Mouse (Mus musculus): ENCODE measurements at regions not wholly inside any gene's neighbourhood (a gene's known extent, or its start where the extent isn't known, plus 50 kb on each side); places are given as distances from the start of the nearest gene placed in this dataset.
A peak's percentile ranks its signal among the peaks of the same experiment; 100 is the strongest.

DNA sequence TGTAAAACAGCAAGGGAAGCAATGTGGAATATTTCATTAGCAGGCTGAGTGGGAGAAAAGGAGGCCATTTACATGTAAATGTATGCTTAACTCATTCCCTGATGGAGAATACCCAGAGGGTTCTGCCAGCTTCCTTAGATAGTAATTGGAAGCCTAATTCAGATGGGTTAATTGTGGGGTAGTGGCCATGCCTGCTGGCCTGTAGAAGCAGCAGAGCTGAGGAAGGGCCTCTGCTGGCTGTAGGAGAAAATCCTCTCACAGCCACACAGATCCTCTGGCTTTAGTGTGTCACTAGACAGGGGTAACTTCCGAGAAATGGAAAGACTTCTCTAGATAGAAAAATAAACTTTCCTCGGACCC is 1588.7 kb upstream of the Got2 start:
- H3K9ac ChIP-seq = no peak overlapping the region
- H3K27me3 ChIP-seq (ENCODE audit: control insufficient read depth, insufficient read depth, low read length) = no peaks in the 10 kb centered on the region

GRCm38 (mm10) chr8:97476430-97477097 is 1588.2 kb upstream of the Got2 start:
- ATAC-seq (ENCODE audit: low FRiP score) (no peak), DNase-seq (ENCODE audit: low spot score) (no peak)
- Histone ChIP-seq H3K36me3 (replicated peaks; ENCODE audit: control insufficient read depth, insufficient read depth) (no peaks in the 10 kb centered on the region), H3K27me3 (ENCODE audit: control insufficient read depth, insufficient read depth, low read length) (no peaks in the 10 kb centered on the region), H3K9me3 (ENCODE audit: control insufficient read depth, low read length) (no peaks in the 10 kb centered on the region), H3K4me1 (replicated peaks; ENCODE audit: control insufficient read depth, insufficient read depth, low read length) (no peaks in the 10 kb centered on the region; the same call in 1 of the 2 replicates), H3K4me3 (replicated peaks; ENCODE audit: low read length) (no peak overlapping the region), H3K4me2 (replicated peaks) (no peak overlapping the region), H3K27ac (no peak overlapping the region), H3K9ac (no peak overlapping the region)
- 54% methylated on average over 7 of the region's 7 CpGs for WGBS

More for the DNA sequence above, 1588.7 kb upstream of the Got2 start:
- Histone ChIP-seq H3K9me3 (ENCODE audit: control insufficient read depth, low read length) (no peaks in the 10 kb centered on the region), H3K27ac (no peak overlapping the region), H3K4me1 (replicated peaks; ENCODE audit: control insufficient read depth, insufficient read depth, low read length) (no peaks in the 10 kb centered on the region; the same call in 1 of the 2 replicates), H3K4me2 (replicated peaks) (no peak overlapping the region), H3K36me3 (replicated peaks; ENCODE audit: control insufficient read depth, insufficient read depth) (no peaks in the 10 kb centered on the region), H3K4me3 (replicated peaks; ENCODE audit: low read length) (no peak overlapping the region)
- ATAC-seq (ENCODE audit: low FRiP score) (peak; percentile 34; the same call in 1 of the 2 replicates), DNase-seq (ENCODE audit: low spot score) (peak; percentile 29)
- WGBS = 70% methylated on average over 2 of the region's 2 CpGs

DNA sequence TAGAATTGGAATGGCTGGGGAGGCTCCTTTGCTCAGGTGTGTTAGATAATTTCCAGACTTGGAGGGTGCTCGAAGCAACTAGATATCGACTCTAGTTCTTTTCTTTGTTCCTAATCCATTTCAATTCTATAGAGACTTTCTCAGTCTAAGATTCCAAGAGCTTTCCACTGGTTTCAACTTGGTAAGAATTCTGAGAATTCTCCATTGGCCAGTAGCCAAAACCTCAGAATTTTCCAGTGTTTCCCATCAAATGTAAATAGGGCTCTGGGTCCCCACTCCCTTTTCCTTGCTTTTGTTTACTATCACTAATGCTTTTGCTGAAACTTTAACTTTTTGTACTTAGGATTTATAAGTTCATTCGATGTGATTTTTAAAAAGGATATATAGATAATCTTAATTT is 1585.0 kb upstream of the Got2 start:
- no peak for ATAC-seq (ENCODE audit: low FRiP score)
- no peak overlapping the region for H3K9ac ChIP-seq
- no peaks in the 10 kb centered on the region for H3K36me3 ChIP-seq (replicated peaks; ENCODE audit: control insufficient read depth, insufficient read depth)
- 85% methylated on average over 3 of the region's 3 CpGs for WGBS
- no peak overlapping the region for H3K4me3 ChIP-seq (replicated peaks; ENCODE audit: low read length)
- H3K4me1 ChIP-seq (replicated peaks; ENCODE audit: control insufficient read depth, insufficient read depth, low read length) = no peaks in the 10 kb centered on the region; the same call in 1 of the 2 replicates
- H3K4me2 ChIP-seq (replicated peaks) = no peak overlapping the region
- H3K27ac ChIP-seq = no peak overlapping the region
- H3K9me3 ChIP-seq (ENCODE audit: control insufficient read depth, low read length) = no peaks in the 10 kb centered on the region
- no peak for DNase-seq (ENCODE audit: low spot score)
- H3K27me3 ChIP-seq (ENCODE audit: control insufficient read depth, insufficient read depth, low read length) = no peaks in the 10 kb centered on the region

DNA sequence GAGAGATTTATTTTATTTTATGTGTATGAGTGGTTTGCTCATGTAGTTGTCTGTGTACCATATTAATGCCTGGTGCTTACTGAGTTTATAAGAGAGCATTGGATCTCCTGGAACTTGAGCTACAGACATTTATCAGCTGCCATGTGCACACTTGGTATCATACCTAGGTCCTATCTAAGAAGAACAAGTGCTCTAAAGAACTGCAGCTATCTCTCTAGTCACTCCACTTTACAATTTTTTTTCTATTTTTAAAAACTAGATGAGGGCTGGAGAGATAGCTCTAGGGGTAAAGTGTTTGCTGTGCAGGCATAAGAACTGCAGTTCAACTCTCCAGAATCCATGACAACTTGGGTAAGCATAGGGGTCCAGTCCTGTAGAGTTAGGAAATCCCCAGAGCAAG is 1573.1 kb upstream of the Got2 start:
- no peaks in the 10 kb centered on the region for H3K4me1 ChIP-seq (replicated peaks; ENCODE audit: control insufficient read depth, insufficient read depth, low read length)
- H3K4me3 ChIP-seq (replicated peaks; ENCODE audit: low read length) = no peak overlapping the region
- no peak overlapping the region for H3K9ac ChIP-seq
- no peak for ATAC-seq (ENCODE audit: low FRiP score)
- no peaks in the 10 kb centered on the region for H3K36me3 ChIP-seq (replicated peaks; ENCODE audit: control insufficient read depth, insufficient read depth)
- DNase-seq (ENCODE audit: low spot score) = no peak
- no peaks in the 10 kb centered on the region for H3K9me3 ChIP-seq (ENCODE audit: control insufficient read depth, low read length)
- H3K4me2 ChIP-seq (replicated peaks) = no peak overlapping the region
- no peak overlapping the region for H3K27ac ChIP-seq
- no peaks in the 10 kb centered on the region for H3K27me3 ChIP-seq (ENCODE audit: control insufficient read depth, insufficient read depth, low read length)

DNA sequence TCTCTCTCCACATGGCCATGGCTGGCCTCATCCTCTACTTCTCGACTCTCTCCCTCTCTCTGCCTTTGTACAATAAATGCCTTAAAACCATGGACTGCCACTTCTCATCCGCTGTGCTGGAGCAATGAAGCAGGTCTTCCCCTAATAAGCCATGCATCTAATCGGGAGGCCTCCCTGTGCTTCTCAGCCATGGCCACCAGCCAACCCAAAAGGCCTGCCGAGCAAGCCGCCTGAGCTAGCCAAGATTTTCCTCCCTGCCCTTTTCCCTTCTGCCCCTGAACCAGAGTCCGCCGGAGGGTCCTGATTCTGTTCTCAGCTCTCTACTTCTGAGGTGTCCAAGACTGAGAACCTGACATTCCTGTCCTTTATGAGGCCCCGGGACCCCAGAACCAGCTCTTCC is 1559.3 kb upstream of the Got2 start:
- no peaks in the 10 kb centered on the region for H3K4me1 ChIP-seq (replicated peaks; ENCODE audit: control insufficient read depth, insufficient read depth, low read length)
- H3K4me2 ChIP-seq (replicated peaks) = no peak overlapping the region
- ATAC-seq (ENCODE audit: low FRiP score) (no peak), DNase-seq (ENCODE audit: low spot score) (no peak)
- no peak overlapping the region for H3K27ac ChIP-seq
- H3K4me3 ChIP-seq (replicated peaks; ENCODE audit: low read length) = no peak overlapping the region
- H3K27me3 ChIP-seq (ENCODE audit: control insufficient read depth, insufficient read depth, low read length) = no peaks in the 10 kb centered on the region
- no peak overlapping the region for H3K9ac ChIP-seq
- H3K36me3 ChIP-seq (replicated peaks; ENCODE audit: control insufficient read depth, insufficient read depth) = no peaks in the 10 kb centered on the region
- WGBS = 90% methylated on average over 8 of the region's 8 CpGs
- H3K9me3 ChIP-seq (ENCODE audit: control insufficient read depth, low read length) = no peaks in the 10 kb centered on the region

DNA sequence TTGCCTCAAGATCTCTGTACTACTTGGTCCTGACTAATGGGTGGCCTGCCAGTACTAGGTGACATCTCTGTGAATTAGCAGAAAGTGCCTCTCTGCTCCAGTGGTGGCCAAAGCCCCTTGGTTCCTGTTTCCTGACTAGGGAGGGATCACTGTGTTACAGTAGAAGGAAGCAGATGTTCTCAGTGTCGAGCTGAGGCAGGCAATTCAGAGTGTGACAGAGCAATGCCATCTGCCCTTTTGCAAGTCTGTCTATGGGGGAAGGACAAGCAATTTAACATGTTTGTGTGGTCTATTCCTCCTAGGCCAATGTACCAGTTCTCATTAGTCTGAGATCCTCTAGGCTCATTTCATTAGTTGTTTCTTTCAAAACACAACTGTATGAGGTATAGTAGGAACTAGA is 1553.1 kb upstream of the Got2 start:
- Histone ChIP-seq H3K27me3 (ENCODE audit: control insufficient read depth, insufficient read depth, low read length) (no peaks in the 10 kb centered on the region), H3K4me2 (replicated peaks) (no peak overlapping the region), H3K27ac (no peak overlapping the region), H3K36me3 (replicated peaks; ENCODE audit: control insufficient read depth, insufficient read depth) (no peaks in the 10 kb centered on the region), H3K9ac (no peak overlapping the region), H3K4me3 (replicated peaks; ENCODE audit: low read length) (no peak overlapping the region), H3K4me1 (replicated peaks; ENCODE audit: control insufficient read depth, insufficient read depth, low read length) (no peaks in the 10 kb centered on the region), H3K9me3 (ENCODE audit: control insufficient read depth, low read length) (no peaks in the 10 kb centered on the region)
- WGBS = 22% methylated on average over 1 of the region's 1 CpGs
- DNase-seq (ENCODE audit: low spot score) (no peak), ATAC-seq (ENCODE audit: low FRiP score) (no peak)

GRCm38 (mm10) chr8:97433584-97433983 is 1545.2 kb upstream of the Got2 start:
- WGBS = 84% methylated on average over 5 of the region's 5 CpGs

GRCm38 (mm10) chr8:97431467-97431866 is 1543.1 kb upstream of the Got2 start:
- Histone ChIP-seq H3K9ac (no peak overlapping the region), H3K36me3 (replicated peaks; ENCODE audit: control insufficient read depth, insufficient read depth) (no peaks in the 10 kb centered on the region), H3K27me3 (ENCODE audit: control insufficient read depth, insufficient read depth, low read length) (no peaks in the 10 kb centered on the region), H3K27ac (no peak overlapping the region), H3K4me1 (replicated peaks; ENCODE audit: control insufficient read depth, insufficient read depth, low read length) (no peaks in the 10 kb centered on the region), H3K4me3 (replicated peaks; ENCODE audit: low read length) (no peak overlapping the region), H3K9me3 (ENCODE audit: control insufficient read depth, low read length) (no peaks in the 10 kb centered on the region), H3K4me2 (replicated peaks) (no peak overlapping the region)
- 90% methylated on average over 4 of the region's 4 CpGs for WGBS
- DNase-seq (ENCODE audit: low spot score) (no peak), ATAC-seq (ENCODE audit: low FRiP score) (no peak)

More at GRCm38 (mm10) chr8:97433584-97433983, 1545.2 kb upstream of the Got2 start:
- no peaks in the 10 kb centered on the region for H3K4me1 ChIP-seq (replicated peaks; ENCODE audit: control insufficient read depth, insufficient read depth, low read length)
- no peak overlapping the region for H3K4me3 ChIP-seq (replicated peaks; ENCODE audit: low read length)
- H3K9ac ChIP-seq = no peak overlapping the region
- no peak overlapping the region for H3K4me2 ChIP-seq (replicated peaks)
- DNase-seq (ENCODE audit: low spot score) (no peak), ATAC-seq (ENCODE audit: low FRiP score) (no peak)
- no peaks in the 10 kb centered on the region for H3K36me3 ChIP-seq (replicated peaks; ENCODE audit: control insufficient read depth, insufficient read depth)
- H3K27me3 ChIP-seq (ENCODE audit: control insufficient read depth, insufficient read depth, low read length) = no peaks in the 10 kb centered on the region
- H3K27ac ChIP-seq = no peak overlapping the region
- H3K9me3 ChIP-seq (ENCODE audit: control insufficient read depth, low read length) = no peaks in the 10 kb centered on the region

GRCm38 (mm10) chr8:97422331-97422730 is 1534.0 kb upstream of the Got2 start:
- ATAC-seq (ENCODE audit: low FRiP score) (no peak), DNase-seq (ENCODE audit: low spot score) (no peak)
- 100% methylated on average over 1 of the region's 1 CpGs for WGBS
- Histone ChIP-seq H3K36me3 (replicated peaks; ENCODE audit: control insufficient read depth, insufficient read depth) (no peaks in the 10 kb centered on the region), H3K4me1 (replicated peaks; ENCODE audit: control insufficient read depth, insufficient read depth, low read length) (no peaks in the 10 kb centered on the region), H3K9me3 (ENCODE audit: control insufficient read depth, low read length) (no peaks in the 10 kb centered on the region), H3K4me3 (replicated peaks; ENCODE audit: low read length) (no peak overlapping the region), H3K27me3 (ENCODE audit: control insufficient read depth, insufficient read depth, low read length) (no peaks in the 10 kb centered on the region), H3K4me2 (replicated peaks) (no peak overlapping the region), H3K27ac (no peak overlapping the region), H3K9ac (no peak overlapping the region)

- ATAC-seq (ENCODE audit: low FRiP score) (no peak), DNase-seq (ENCODE audit: low spot score) (no peak)
- H3K9me3 ChIP-seq (ENCODE audit: control insufficient read depth, low read length) = no peaks in the 10 kb centered on the region
- no peak overlapping the region for H3K27ac ChIP-seq
- H3K4me1 ChIP-seq (replicated peaks; ENCODE audit: control insufficient read depth, insufficient read depth, low read length) = no peaks in the 10 kb centered on the region
- H3K9ac ChIP-seq = no peak overlapping the region
- no peaks in the 10 kb centered on the region for H3K36me3 ChIP-seq (replicated peaks; ENCODE audit: control insufficient read depth, insufficient read depth)
- H3K27me3 ChIP-seq (ENCODE audit: control insufficient read depth, insufficient read depth, low read length) = no peaks in the 10 kb centered on the region
- 94% methylated on average over 1 of the region's 1 CpGs for WGBS
- H3K4me3 ChIP-seq (replicated peaks; ENCODE audit: low read length) = no peak overlapping the region
- no peak overlapping the region for H3K4me2 ChIP-seq (replicated peaks)
Measured at GRCm38 (mm10) chr8:97414742-97415141, 1526.4 kb upstream of the Got2 start.
